Mouse (Mus musculus) embryonic facial prominence, embryonic 10.5 days (tissue): ENCODE results near the gene Elf5. TPM values are rescaled to one million over a fixed set of nuclear protein-coding genes. Genes with fewer than 3 reads are reported as not detected.

Source experiments
- DNase-seq: peaks from one replicate; pipeline ENCODE4 v3.0.0-alpha.2; 2017; ENCODE audit warnings: low spot score
- H3K27ac ChIP-seq: fragments of 300-500 bp; sonication (generic); replicated peaks from 2 replicates; pipeline ENCODE4 v1.5.1; 2016; ENCODE audit warnings: mild to moderate bottlenecking
- H3K27me3 ChIP-seq: fragments of 300-500 bp; sonication (generic); replicated peaks from 2 replicates; pipeline ENCODE4 v1.6.1; 2016; ENCODE audit warnings: low read depth, mild to moderate bottlenecking; ENCODE audit not compliant: poor library complexity, severe bottlenecking
- H3K36me3 ChIP-seq: fragments of 300-500 bp; sonication (generic); replicated peaks from 2 replicates; pipeline ENCODE4 v1.6.1; 2016; ENCODE audit warnings: mild to moderate bottlenecking, moderate library complexity
- H3K4me1 ChIP-seq: fragments of 300-500 bp; sonication (generic); 2 replicates; pipeline ENCODE4 v1.6.1; 2016
- H3K4me3 ChIP-seq: fragments of 300-500 bp; sonication (generic); 2 replicates; pipeline ENCODE4 v1.5.1; 2016; ENCODE audit warnings: mild to moderate bottlenecking, moderate library complexity
- H3K9me3 ChIP-seq: fragments of 300-500 bp; sonication (generic); 2 replicates; pipeline ENCODE4 v1.6.1; 2016; ENCODE audit warnings: mild to moderate bottlenecking
- WGBS: fragments of 180-500 bp; shearing (Covaris S2); methylation state at CpG from one replicate; pipeline ENCODE4 v1.1.7; 2016; 5-methylcytosine and 5-hydroxymethylcytosine counted together
- polyA plus RNA-seq: library from polyadenylated mRNA; unstranded; fragments of >200 nt; fragmentation: Nextera tagmentation; extraction: Ambion mirVana; gene quantifications from 2 replicates; pipeline ENCODE4 v1.2.1, GENCODE M21; 2016

The Elf5 gene
- polyA plus RNA-seq, 1 experiment from 2014 or later, result 0.24 TPM

DNA sequence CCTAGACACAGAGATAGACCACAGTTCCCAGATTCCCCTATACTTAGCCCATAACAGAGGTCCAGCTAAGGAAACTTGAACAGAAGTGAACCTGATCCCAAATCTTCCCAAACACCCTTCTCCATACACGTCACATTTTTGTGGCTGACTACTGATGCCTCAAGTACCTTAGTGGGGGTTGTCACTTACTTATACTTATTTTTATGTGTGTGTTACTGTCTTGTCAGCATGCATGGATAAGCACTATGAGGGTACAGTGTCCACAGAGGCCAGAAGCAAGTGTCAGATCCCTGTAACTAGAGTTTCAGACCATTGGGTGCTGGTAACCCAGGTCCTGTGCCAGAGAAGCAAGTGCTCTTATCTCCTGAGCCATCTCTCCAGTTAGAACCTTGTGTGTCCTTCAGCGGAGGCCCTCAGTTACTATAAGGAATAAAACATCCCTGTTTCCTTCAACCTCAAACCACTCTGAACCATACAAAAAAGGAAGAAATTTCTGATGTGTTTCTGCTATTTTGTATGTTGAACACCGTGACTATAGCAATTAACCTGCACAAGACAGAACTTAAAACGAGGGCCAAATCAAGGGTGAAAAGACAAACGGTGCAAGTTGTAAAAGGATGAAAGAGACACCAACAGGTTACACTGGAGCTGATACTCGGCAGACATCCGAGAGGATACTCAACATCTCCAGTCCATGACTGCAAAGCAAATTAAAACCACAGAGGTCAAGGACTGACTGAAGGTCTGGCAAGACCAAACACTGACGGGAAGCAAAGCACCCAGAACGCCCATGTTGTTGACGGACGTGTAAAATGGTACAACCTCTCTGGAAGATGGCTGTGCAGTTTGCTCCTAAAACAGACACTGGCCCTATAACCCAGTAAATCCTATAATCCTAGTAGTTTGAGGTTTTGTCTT lies 70.1 kb downstream of the Elf5 start:
- no peak overlapping the region for H3K4me3 ChIP-seq
- DNase-seq, result no peak
- no peak overlapping the region for H3K27ac ChIP-seq
- 88% methylated on average over 11 of the region's 11 CpGs for WGBS
- no peaks in the 10 kb centered on the region for H3K27me3 ChIP-seq
- H3K4me1 ChIP-seq, result peaks cover 27% of the 10 kb centered on the region
- H3K36me3 ChIP-seq, result peaks cover 5% of the 10 kb centered on the region; the same call in 1 of the 2 replicates
- H3K9me3 ChIP-seq, result no peaks in the 10 kb centered on the region

DNA sequence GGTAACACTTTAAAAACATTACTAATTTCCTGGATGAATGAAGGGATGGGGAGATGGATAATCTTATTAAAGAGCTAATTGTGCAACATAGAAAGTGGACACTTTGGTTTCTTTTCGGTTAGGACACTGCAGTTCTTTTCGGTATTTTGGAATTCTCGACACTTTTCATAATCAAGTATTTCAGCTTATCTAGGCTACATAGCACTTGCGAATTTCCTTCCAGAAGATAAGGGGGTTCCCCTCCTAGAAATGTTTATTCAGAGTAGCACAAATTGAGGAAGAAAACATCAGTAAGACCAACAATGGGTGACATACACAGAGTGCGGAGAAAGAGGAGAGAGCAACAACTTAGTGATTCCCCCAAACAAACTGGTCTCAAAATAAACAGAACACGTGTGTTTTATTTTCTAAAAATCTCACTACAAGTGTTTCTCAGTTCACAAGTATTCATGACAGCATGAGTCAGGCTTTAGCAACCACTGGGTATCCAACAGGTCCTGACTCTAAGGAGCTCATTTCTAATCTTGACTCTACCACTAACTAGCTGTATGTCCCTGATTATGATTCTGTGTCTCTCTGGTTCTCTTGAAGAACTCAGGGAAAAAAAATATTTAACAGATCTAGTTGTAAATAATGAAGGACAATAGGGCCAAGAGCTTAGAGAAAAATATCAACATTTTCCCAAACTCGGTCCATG lies 71.9 kb downstream of the Elf5 start:
- DNase-seq, result no peak
- H3K27ac ChIP-seq, result no peak overlapping the region
- 88% methylated on average over 7 of the region's 7 CpGs for WGBS
- H3K36me3 ChIP-seq, result peaks cover 2% of the 10 kb centered on the region; the same call in 1 of the 2 replicates
- H3K4me1 ChIP-seq, result peaks cover 24% of the 10 kb centered on the region
- H3K4me3 ChIP-seq, result peak overlapping the region; percentile 80
- H3K27me3 ChIP-seq, result no peaks in the 10 kb centered on the region
- H3K9me3 ChIP-seq, result no peaks in the 10 kb centered on the region

- H3K27ac ChIP-seq, result peak overlapping the region; percentile 94; the same call in 1 of the 2 replicates
- H3K36me3 ChIP-seq, result peaks cover 2% of the 10 kb centered on the region; the same call in 1 of the 2 replicates
- peak overlapping the region; percentile 80 for H3K4me3 ChIP-seq
- H3K4me1 ChIP-seq, result peaks cover 24% of the 10 kb centered on the region
- WGBS, result 48% methylated on average over 5 of the region's 5 CpGs
- no peak for DNase-seq
- no peaks in the 10 kb centered on the region for H3K27me3 ChIP-seq
- no peaks in the 10 kb centered on the region for H3K9me3 ChIP-seq
These were observed 72.6 kb downstream of the Elf5 start for GRCm38 (mm10) chr2:103483986-103484520.

GRCm38 (mm10) chr2:103484617-103485401 lies 73.3 kb downstream of the Elf5 start, which contains the start of gene Cat:
TSS of gene Cat (minus strand) at chr2:103485160.
- Histone ChIP-seq H3K4me1 (peaks cover 28% of the 10 kb centered on the region), H3K9me3 (no peaks in the 10 kb centered on the region), H3K27ac (peak within 1 kb of the TSS; percentile 94), H3K4me3 (peak within 1 kb of the TSS; percentile 80), H3K27me3 (no peaks in the 10 kb centered on the region), H3K36me3 (peaks cover 2% of the 10 kb centered on the region; the same call in 1 of the 2 replicates)
- peak; percentile 98 for DNase-seq
- WGBS, result under 1% methylated on average over 41 of the region's 41 CpGs

- no peaks in the 10 kb centered on the region for H3K9me3 ChIP-seq
- no peak for DNase-seq
- no peak overlapping the region for H3K27ac ChIP-seq
- H3K27me3 ChIP-seq, result no peaks in the 10 kb centered on the region
- peaks cover 6% of the 10 kb centered on the region for H3K4me1 ChIP-seq
- H3K36me3 ChIP-seq, result no peaks in the 10 kb centered on the region
- WGBS, result 88% methylated on average over 4 of the region's 4 CpGs
- H3K4me3 ChIP-seq, result no peak overlapping the region
These were observed 81.0 kb downstream of the Elf5 start for GRCm38 (mm10) chr2:103492526-103492925.

DNA sequence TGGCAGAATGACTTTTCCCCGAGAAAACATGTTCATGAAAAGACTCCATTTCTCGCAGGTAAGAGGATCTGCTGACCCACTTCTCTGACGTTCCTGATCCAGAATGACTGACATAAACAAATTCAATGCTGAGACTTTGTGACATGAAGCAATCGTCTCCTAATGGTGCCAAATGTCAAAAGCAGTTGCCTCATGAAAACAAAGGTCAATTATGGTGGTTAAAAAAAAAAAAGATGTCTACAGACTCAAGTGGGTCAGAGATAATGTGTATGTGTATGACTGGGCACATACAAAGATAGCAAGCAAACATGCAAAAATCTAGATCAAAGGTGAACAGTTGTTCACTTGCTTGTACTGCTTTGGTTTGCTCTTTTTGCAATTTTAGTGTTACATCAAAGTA lies 82.3 kb downstream of the Elf5 start:
- WGBS, result 72% methylated on average over 4 of the region's 4 CpGs

GRCm38 (mm10) chr2:103495633-103496418 lies 84.3 kb downstream of the Elf5 start:
- Histone ChIP-seq H3K4me3 (no peak overlapping the region), H3K27me3 (no peaks in the 10 kb centered on the region), H3K27ac (no peak overlapping the region), H3K9me3 (no peaks in the 10 kb centered on the region), H3K36me3 (no peaks in the 10 kb centered on the region), H3K4me1 (no peaks in the 10 kb centered on the region)
- DNase-seq, result no peak
- WGBS, result 92% methylated on average over 6 of the region's 6 CpGs

More for the DNA sequence above, 82.3 kb downstream of the Elf5 start:
- H3K27ac ChIP-seq, result no peak overlapping the region
- no peaks in the 10 kb centered on the region for H3K36me3 ChIP-seq
- H3K27me3 ChIP-seq, result no peaks in the 10 kb centered on the region
- no peak overlapping the region for H3K4me3 ChIP-seq
- DNase-seq, result no peak
- no peaks in the 10 kb centered on the region for H3K9me3 ChIP-seq
- peaks cover 6% of the 10 kb centered on the region for H3K4me1 ChIP-seq

Other genes with a start within 250 kb of the Elf5 start
- not detected in 2 replicates for gene Ehf, start 108.4 kb upstream of the Elf5 start, polyA plus RNA-seq
- gene Cat, start 73.5 kb downstream of the Elf5 start, polyA plus RNA-seq, result 84.9 and 85.6 TPM in 2 replicates
- 9.9 and 13.1 TPM in 2 replicates for gene Abtb2, start 154.6 kb downstream of the Elf5 start, polyA plus RNA-seq